Mouse (Mus musculus) intestine, postnatal 0 days (tissue): ENCODE data around the gene Arl6ip5. TPM values are rescaled to one million over a fixed set of nuclear protein-coding genes. Genes with fewer than 3 reads are reported as not detected.
"Not testable (repeated sequence)": the region's sequence is repeated elsewhere in the genome, so short reads cannot be mapped to it uniquely, and the experiment has no call there.

Source experiments
- ATAC-seq: fragments of 200-750 bp; cut with Nextera tagmentation; 2 replicates; pipeline ENCODE4 v1.8.0; 2017; ENCODE audit warnings: mild to moderate bottlenecking, moderate TSS enrichment, moderate library complexity
- H3K27ac ChIP-seq: fragments of 300-500 bp; sonication (generic); 2 replicates; pipeline ENCODE4 v1.5.1; 2014; ENCODE audit warnings: mild to moderate bottlenecking, low read depth, low read length, moderate library complexity
- H3K27me3 ChIP-seq: fragments of 300-500 bp; sonication (generic); replicated peaks from 2 replicates; pipeline ENCODE4 v1.6.1; 2014; ENCODE audit warnings: low read length, mixed read lengths; ENCODE audit not compliant: control insufficient read depth, insufficient read depth
- H3K36me3 ChIP-seq: fragments of 300-500 bp; sonication (generic); 2 replicates; pipeline ENCODE4 v1.6.1; 2014; ENCODE audit warnings: mild to moderate bottlenecking, moderate library complexity; ENCODE audit not compliant: control insufficient read depth, insufficient read depth
- H3K4me1 ChIP-seq: fragments of 300-500 bp; sonication (generic); replicated peaks from 2 replicates; pipeline ENCODE4 v1.6.1; 2014; ENCODE audit warnings: antibody characterized with exemption, low read length, mixed read lengths; ENCODE audit not compliant: control insufficient read depth, insufficient read depth
- H3K4me2 ChIP-seq: fragments of 300-500 bp; sonication (generic); replicated peaks from 2 replicates; pipeline ENCODE4 v1.6.1; 2014; ENCODE audit warnings: low read depth, mild to moderate bottlenecking, moderate library complexity
- H3K4me3 ChIP-seq: fragments of 300-500 bp; sonication (generic); 2 replicates; pipeline ENCODE4 v1.5.1; 2014; ENCODE audit warnings: low read depth, low read length
- H3K9ac ChIP-seq: fragments of 300-500 bp; sonication (generic); 2 replicates; pipeline ENCODE4 v1.6.1; 2014; ENCODE audit warnings: mild to moderate bottlenecking, low read depth, low read length
- H3K9me3 ChIP-seq: fragments of 300-500 bp; sonication (generic); 2 replicates; pipeline ENCODE4 v1.6.1; 2016; ENCODE audit warnings: mixed run types; ENCODE audit not compliant: control insufficient read depth
- CTCF ChIP-seq: sonication (generic); IDR thresholded peaks from 2 replicates; pipeline ENCODE4 v1.5.1; 2016; ENCODE audit warnings: low read depth, mild to moderate bottlenecking, control low read depth, antibody characterized with exemption, moderate library complexity
- WGBS: fragments of 180-500 bp; shearing (Covaris S2); extraction: QIAGEN DNeasy Blood & Tissue Kit; methylation state at CpG from one replicate; pipeline ENCODE4 v1.1.7; 2014; 5-methylcytosine and 5-hydroxymethylcytosine counted together
- polyA plus RNA-seq: library from polyadenylated mRNA; unstranded; fragments of >200 nt; fragmentation: Nextera tagmentation; extraction: Ambion mirVana; gene quantifications from 2 replicates; pipeline ENCODE4 v1.2.1, GENCODE M21; 2015

Gene Arl6ip5
- polyA plus RNA-seq, 1 experiment from 2014 or later: 73.4 TPM

DNA sequence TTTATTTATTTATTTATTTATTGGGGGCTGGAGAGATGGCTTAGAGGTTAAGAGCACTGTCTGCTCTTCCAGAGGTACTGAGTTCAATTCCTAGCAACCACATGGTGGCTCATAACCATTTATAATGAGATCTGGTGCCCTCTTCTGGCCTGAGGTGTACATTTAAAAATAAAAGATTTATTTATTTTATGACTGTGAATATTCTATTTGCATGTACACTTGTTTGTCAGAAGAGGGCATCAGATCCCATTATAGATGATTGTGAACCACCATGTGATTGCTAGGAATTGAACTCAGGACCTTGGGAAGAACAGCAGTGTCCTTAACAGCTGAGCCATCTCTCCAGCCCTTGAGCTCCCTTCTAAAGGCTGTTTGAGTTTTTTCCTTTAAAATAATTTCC lies 53.3 kb downstream of the Arl6ip5 start:
- not testable (repeated sequence) for ATAC-seq, H3K4me3 ChIP-seq

DNA sequence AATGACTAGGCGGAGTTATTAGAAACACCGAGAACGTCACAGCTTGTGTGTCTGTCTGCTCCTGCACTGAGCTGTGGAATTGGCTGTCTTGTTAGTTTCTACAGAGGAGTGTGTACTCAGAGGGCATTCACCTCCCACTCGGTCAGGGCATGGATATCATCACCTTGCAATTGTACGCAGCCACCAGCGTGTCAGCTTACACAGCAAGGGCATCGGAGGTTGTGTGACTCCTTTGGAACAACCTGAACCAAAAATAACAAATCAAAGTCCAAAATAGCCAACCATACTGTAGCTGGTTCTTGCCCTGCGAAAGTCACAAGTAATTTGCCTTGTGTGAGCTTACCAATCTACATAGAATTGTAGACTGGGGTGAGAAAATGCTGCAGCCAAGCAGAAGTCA lies 54.8 kb downstream of the Arl6ip5 start:
- no peaks in the 10 kb centered on the region for H3K4me1 ChIP-seq
- no peaks in the 10 kb centered on the region for H3K36me3 ChIP-seq
- no peak for ATAC-seq
- TF ChIP-seq CTCF: no peak
- no peak overlapping the region for H3K27ac ChIP-seq
- 60% methylated on average over 8 of the region's 8 CpGs for WGBS
- no peaks in the 10 kb centered on the region for H3K27me3 ChIP-seq
- H3K9me3 ChIP-seq: no peaks in the 10 kb centered on the region
- H3K4me3 ChIP-seq: no peak overlapping the region
- H3K4me2 ChIP-seq: no peak overlapping the region
- H3K9ac ChIP-seq: no peak overlapping the region

More for the DNA sequence above, 53.3 kb downstream of the Arl6ip5 start:
- H3K4me1 ChIP-seq, H3K27ac ChIP-seq, H3K4me2 ChIP-seq, H3K36me3 ChIP-seq, H3K27me3 ChIP-seq, H3K9ac ChIP-seq, H3K9me3 ChIP-seq: not testable (repeated sequence)
- TF ChIP-seq CTCF: peak; percentile 26

DNA sequence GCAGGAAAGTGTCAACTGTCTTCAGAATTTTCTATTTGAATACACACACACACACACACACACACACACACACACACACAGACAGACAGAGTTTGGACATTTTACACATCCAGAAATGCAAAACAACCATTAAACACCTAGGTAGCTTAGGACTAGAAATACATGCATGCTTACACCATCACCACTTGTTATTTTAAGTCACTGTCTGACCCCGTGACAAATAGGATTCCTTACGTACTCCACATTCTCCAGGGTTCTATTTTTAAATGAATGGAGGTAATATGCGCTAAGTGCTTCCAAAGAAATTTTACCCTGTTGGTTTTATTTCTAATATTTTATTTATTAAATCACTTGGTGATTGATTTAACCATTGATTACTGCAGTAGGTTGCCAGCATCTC lies 55.2 kb downstream of the Arl6ip5 start:
- no peak overlapping the region for H3K4me2 ChIP-seq
- no peak overlapping the region for H3K27ac ChIP-seq
- no peaks in the 10 kb centered on the region for H3K36me3 ChIP-seq
- no peaks in the 10 kb centered on the region for H3K4me1 ChIP-seq
- WGBS: 75% methylated on average over 3 of the region's 3 CpGs
- TF ChIP-seq CTCF: no peak
- H3K27me3 ChIP-seq: no peaks in the 10 kb centered on the region
- H3K9ac ChIP-seq: no peak overlapping the region
- no peak for ATAC-seq
- H3K9me3 ChIP-seq: no peaks in the 10 kb centered on the region
- H3K4me3 ChIP-seq: no peak overlapping the region

DNA sequence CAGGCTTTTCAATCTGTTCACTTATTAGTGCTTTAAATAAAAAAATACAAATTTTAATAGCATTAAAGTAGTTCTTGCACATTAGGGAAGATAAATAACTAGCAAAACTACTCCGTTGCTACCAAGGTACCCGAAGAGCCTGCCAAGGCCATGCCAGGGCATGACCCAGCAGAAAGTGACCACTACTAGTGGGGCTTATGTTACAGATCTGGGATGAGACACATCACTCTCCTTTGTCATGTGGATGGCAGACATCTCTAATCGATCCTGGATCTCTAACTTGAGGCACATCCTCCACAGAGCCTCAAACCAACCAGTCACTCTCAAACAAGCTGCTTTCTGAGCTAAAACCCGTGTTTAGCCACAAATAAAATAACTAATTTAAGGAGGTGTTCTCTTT lies 56.2 kb downstream of the Arl6ip5 start:
- Histone ChIP-seq H3K4me2 (no peak overlapping the region), H3K36me3 (no peaks in the 10 kb centered on the region), H3K9me3 (no peaks in the 10 kb centered on the region), H3K4me1 (no peaks in the 10 kb centered on the region), H3K4me3 (no peak overlapping the region), H3K27ac (no peak overlapping the region), H3K9ac (no peak overlapping the region), H3K27me3 (no peaks in the 10 kb centered on the region)
- no peak for ATAC-seq
- TF ChIP-seq CTCF: no peak
- 72% methylated on average over 4 of the region's 4 CpGs for WGBS

DNA sequence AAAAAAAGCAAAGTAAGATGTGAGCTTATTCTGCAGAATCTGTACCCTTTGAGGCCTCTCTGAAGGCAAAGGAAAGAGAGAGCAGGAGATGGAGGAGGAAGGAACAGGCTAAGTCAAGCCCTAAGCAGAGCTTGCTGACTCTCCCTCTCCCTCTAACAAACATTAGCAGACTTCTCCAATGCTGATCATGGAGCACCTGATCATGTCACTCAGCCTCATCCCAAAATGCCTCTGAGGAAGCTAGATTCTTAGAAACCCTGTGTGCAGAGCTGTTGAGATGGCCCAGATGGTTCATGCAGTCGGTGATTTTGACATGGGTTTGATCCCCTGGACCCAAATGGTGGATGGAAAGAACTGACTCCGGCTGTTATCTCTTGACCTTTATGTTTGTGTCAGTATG lies 56.6 kb downstream of the Arl6ip5 start:
- ATAC-seq: no peak
- H3K4me1 ChIP-seq: no peaks in the 10 kb centered on the region
- H3K27ac ChIP-seq: no peak overlapping the region
- no peaks in the 10 kb centered on the region for H3K9me3 ChIP-seq
- H3K36me3 ChIP-seq: no peaks in the 10 kb centered on the region
- no peak overlapping the region for H3K9ac ChIP-seq
- no peak overlapping the region for H3K4me3 ChIP-seq
- no peak for TF ChIP-seq CTCF
- H3K27me3 ChIP-seq: no peaks in the 10 kb centered on the region
- no peak overlapping the region for H3K4me2 ChIP-seq
- WGBS: 92% methylated on average over 2 of the region's 2 CpGs

DNA sequence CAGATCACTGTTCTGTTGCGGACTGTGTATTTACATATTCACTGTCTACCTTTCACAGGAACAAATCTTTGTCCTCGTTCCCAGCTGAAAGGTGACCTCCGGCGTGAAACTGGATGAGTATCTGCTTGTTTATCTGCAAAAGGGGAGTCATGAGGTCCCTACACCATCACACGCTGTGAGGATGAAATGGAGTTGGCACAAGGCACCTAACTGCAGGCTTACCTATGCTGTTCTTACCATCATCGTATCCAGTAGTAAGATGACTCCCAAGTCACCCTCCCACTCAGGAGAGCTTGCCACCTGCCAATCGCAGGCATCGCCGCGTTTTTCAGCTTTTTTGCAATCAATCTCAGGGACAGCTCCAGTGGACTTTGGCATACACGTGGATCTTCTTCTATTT lies 59.1 kb downstream of the Arl6ip5 start:
- H3K27me3 ChIP-seq: no peaks in the 10 kb centered on the region
- WGBS: 81% methylated on average over 11 of the region's 11 CpGs
- no peaks in the 10 kb centered on the region for H3K36me3 ChIP-seq
- no peaks in the 10 kb centered on the region for H3K9me3 ChIP-seq
- no peaks in the 10 kb centered on the region for H3K4me1 ChIP-seq
- no peak for ATAC-seq
- no peak overlapping the region for H3K4me2 ChIP-seq
- no peak for TF ChIP-seq CTCF
- H3K9ac ChIP-seq: no peak overlapping the region
- H3K27ac ChIP-seq: no peak overlapping the region
- H3K4me3 ChIP-seq: no peak overlapping the region

GRCm38 (mm10) chr6:97272349-97272748 lies 61.9 kb downstream of the Arl6ip5 start:
- no peak for TF ChIP-seq CTCF
- no peak overlapping the region for H3K4me2 ChIP-seq
- no peaks in the 10 kb centered on the region for H3K9me3 ChIP-seq
- H3K9ac ChIP-seq: no peak overlapping the region
- no peak overlapping the region for H3K27ac ChIP-seq
- H3K4me1 ChIP-seq: no peaks in the 10 kb centered on the region
- no peak for ATAC-seq
- H3K4me3 ChIP-seq: no peak overlapping the region
- H3K27me3 ChIP-seq: no peaks in the 10 kb centered on the region
- no peaks in the 10 kb centered on the region for H3K36me3 ChIP-seq
- 83% methylated on average over 2 of the region's 2 CpGs for WGBS
